Mouse (Mus musculus) C2C12 (cell line): ENCODE measurements around the gene Arid4a.

ENCODE experiments used
- CEBPB ChIP-seq: IDR thresholded peaks from one replicate; pipeline ENCODE4 v1.6.1; 2011; ENCODE audit warnings: low read depth, mild to moderate bottlenecking, control low read depth, moderate library complexity
- CTCF ChIP-seq: IDR thresholded peaks from one replicate; pipeline ENCODE4 v1.5.1; 2011; ENCODE audit not compliant: control insufficient read depth, insufficient read depth, insufficient read length
- MAX ChIP-seq: IDR thresholded peaks from one replicate; pipeline ENCODE4 v1.6.1; 2011; ENCODE audit warnings: mild to moderate bottlenecking, control low read depth
- MYOD1 ChIP-seq: IDR thresholded peaks from one replicate; pipeline ENCODE4 v1.6.1; 2011; ENCODE audit warnings: low read depth; ENCODE audit not compliant: control insufficient read depth, insufficient read length
- USF1 ChIP-seq: IDR thresholded peaks from one replicate; pipeline ENCODE4 v1.6.1; 2011; ENCODE audit warnings: low read depth, mild to moderate bottlenecking, control low read depth, moderate library complexity

DNA sequence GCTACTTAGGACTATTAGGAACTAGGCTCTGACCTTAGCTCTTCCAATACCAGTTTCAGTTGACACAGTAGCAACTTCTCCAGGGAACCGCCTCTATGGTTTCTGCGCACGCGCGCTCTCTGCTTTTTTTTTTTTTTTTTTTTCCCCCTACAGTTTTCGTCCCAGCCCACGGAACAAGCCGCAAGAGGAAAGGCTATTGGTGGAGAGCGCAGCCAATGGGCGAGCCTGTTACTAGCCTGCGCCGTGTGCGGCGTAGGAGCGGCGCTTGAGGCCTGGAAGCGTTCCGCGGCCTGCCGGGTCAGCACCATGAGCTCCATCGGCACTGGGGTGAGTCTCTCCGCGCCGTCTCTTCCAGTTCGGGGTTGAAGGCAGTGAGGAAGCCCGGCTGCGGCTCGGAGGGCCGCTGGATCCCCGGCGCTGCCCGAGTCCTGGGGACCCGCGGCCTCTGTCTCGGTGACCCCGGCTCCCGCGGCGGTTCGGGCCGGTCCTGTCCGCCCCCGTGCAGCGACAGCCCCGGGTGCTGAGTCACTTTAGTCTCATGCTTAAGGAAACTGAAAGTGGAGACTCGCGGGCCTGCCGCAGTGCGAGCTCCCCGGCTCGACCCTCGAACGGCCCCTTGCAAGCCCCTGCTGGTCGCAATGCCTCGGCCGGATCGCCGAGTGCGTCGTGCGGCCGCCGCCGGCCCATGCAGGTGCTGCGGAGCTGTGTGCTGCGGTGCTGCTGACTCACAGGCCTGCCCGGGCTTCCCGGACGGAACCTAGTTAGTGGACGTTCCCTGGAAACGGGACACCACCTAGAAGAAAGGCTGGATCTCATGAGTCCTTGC is 41.1 kb upstream of the Arid4a start, which contains the start of gene Psma3:
- TF ChIP-seq USF1 (no peak), CTCF (no peak), MYOD1 (no peak), MAX (peak; percentile 40), CEBPB (no peak)
